Mouse (Mus musculus): ENCODE results near the gene Gm3194.
"Not testable (repeated sequence)": the region's sequence is repeated elsewhere in the genome, so short reads cannot be mapped to it uniquely, and the experiment has no call there.

- not testable (repeated sequence) for TF ChIP-seq CTCF, POLR2A (IDR thresholded peaks at IDR 0.05; ENCODE audit: insufficient read depth, low read depth, low read length)
Observed at GRCm38 (mm10) chr14:5483907-5484306, 28.6 kb upstream of the Gm3194 start, which contains the start of gene Gm3187.

Data from olfactory bulb, adult 2 months (tissue).